Mouse (Mus musculus): ENCODE measurements at regions not wholly inside any gene's neighbourhood (a gene's known extent, or its start where the extent isn't known, plus 50 kb on each side); places are given as distances from the start of the nearest gene placed in this dataset.

- no peak overlapping the region for H3K4me3 ChIP-seq (ENCODE audit: low read depth, low read length)
- DNase-seq (ENCODE audit: low spot score) (no peak), ATAC-seq (ENCODE audit: insufficient read depth, low FRiP score, low TSS enrichment) (no peak)
- H3K4me1 ChIP-seq (ENCODE audit: control insufficient read depth, insufficient read depth, low read length): peaks cover 14% of the 10 kb centered on the region
- peaks cover 6% of the 10 kb centered on the region; the same call in 1 of the 2 replicates for H3K27me3 ChIP-seq (ENCODE audit: control insufficient read depth, insufficient read depth, low read length)
- no peaks in the 10 kb centered on the region for H3K36me3 ChIP-seq (ENCODE audit: control insufficient read depth, insufficient read depth, low read length)
- H3K27ac ChIP-seq (ENCODE audit: low read depth, low read length): 0 out of 2 replicates have a peak overlapping the region, but pooled peaks have one; percentile 3
- no peaks in the 10 kb centered on the region for H3K9me3 ChIP-seq (ENCODE audit: control insufficient read depth, low read length)
- peak overlapping the region; percentile 57 for H3K9ac ChIP-seq (ENCODE audit: low read length)
- H3K4me2 ChIP-seq (ENCODE audit: low read depth): peak overlapping the region; percentile 75; the same call in 1 of the 2 replicates
- WGBS: 14% methylated on average over 11 of the region's 11 CpGs
These were observed 60.8 kb upstream of the Casz1 start for GRCm38 (mm10) chr4:148743414-148743844.

GRCm38 (mm10) chr4:148744053-148744452 lies 60.2 kb upstream of the Casz1 start:
- H3K4me1 ChIP-seq (ENCODE audit: control insufficient read depth, insufficient read depth, low read length): peaks cover 14% of the 10 kb centered on the region
- DNase-seq (ENCODE audit: low spot score): no peak
- peaks cover 6% of the 10 kb centered on the region; the same call in 1 of the 2 replicates for H3K27me3 ChIP-seq (ENCODE audit: control insufficient read depth, insufficient read depth, low read length)
- no peaks in the 10 kb centered on the region for H3K36me3 ChIP-seq (ENCODE audit: control insufficient read depth, insufficient read depth, low read length)
- H3K27ac ChIP-seq (ENCODE audit: low read depth, low read length): peak overlapping the region; percentile 49; the same call in 1 of the 2 replicates
- 42% methylated on average over 8 of the region's 8 CpGs for WGBS
- no peak overlapping the region for H3K4me2 ChIP-seq (ENCODE audit: low read depth)
- no peak for ATAC-seq (ENCODE audit: insufficient read depth, low FRiP score, low TSS enrichment)
- no peak overlapping the region for H3K9ac ChIP-seq (ENCODE audit: low read length)
- H3K4me3 ChIP-seq (ENCODE audit: low read depth, low read length): no peak overlapping the region
- no peaks in the 10 kb centered on the region for H3K9me3 ChIP-seq (ENCODE audit: control insufficient read depth, low read length)

GRCm38 (mm10) chr4:148746460-148747314 lies 57.5 kb upstream of the Casz1 start:
- WGBS: 49% methylated on average over 23 of the region's 23 CpGs
- ATAC-seq (ENCODE audit: insufficient read depth, low FRiP score, low TSS enrichment): no peak
- Histone ChIP-seq H3K4me1 (ENCODE audit: control insufficient read depth, insufficient read depth, low read length) (peaks cover 17% of the 10 kb centered on the region), H3K9me3 (ENCODE audit: control insufficient read depth, low read length) (no peaks in the 10 kb centered on the region), H3K36me3 (ENCODE audit: control insufficient read depth, insufficient read depth, low read length) (no peaks in the 10 kb centered on the region), H3K9ac (ENCODE audit: low read length) (no peak overlapping the region), H3K4me2 (ENCODE audit: low read depth) (no peak overlapping the region), H3K27ac (ENCODE audit: low read depth, low read length) (peak overlapping the region; percentile 17; the same call in 1 of the 2 replicates), H3K27me3 (ENCODE audit: control insufficient read depth, insufficient read depth, low read length) (peaks cover 6% of the 10 kb centered on the region), H3K4me3 (ENCODE audit: low read depth, low read length) (no peak overlapping the region)
- DNase-seq (ENCODE audit: low spot score): peak; percentile 51

- 69% methylated on average over 7 of the region's 7 CpGs for WGBS
- Histone ChIP-seq H3K4me1 (ENCODE audit: control insufficient read depth, insufficient read depth, low read length) (peaks cover 17% of the 10 kb centered on the region), H3K9me3 (ENCODE audit: control insufficient read depth, low read length) (no peaks in the 10 kb centered on the region), H3K27me3 (ENCODE audit: control insufficient read depth, insufficient read depth, low read length) (peaks cover 6% of the 10 kb centered on the region), H3K36me3 (ENCODE audit: control insufficient read depth, insufficient read depth, low read length) (no peaks in the 10 kb centered on the region), H3K9ac (ENCODE audit: low read length) (no peak overlapping the region), H3K4me3 (ENCODE audit: low read depth, low read length) (no peak overlapping the region), H3K4me2 (ENCODE audit: low read depth) (no peak overlapping the region), H3K27ac (ENCODE audit: low read depth, low read length) (no peak overlapping the region)
- DNase-seq (ENCODE audit: low spot score): no peak
- no peak for ATAC-seq (ENCODE audit: insufficient read depth, low FRiP score, low TSS enrichment)
These were observed 56.9 kb upstream of the Casz1 start for GRCm38 (mm10) chr4:148747315-148747644.

GRCm38 (mm10) chr4:148750030-148750429 lies 54.2 kb upstream of the Casz1 start:
- WGBS: 73% methylated on average over 10 of the region's 10 CpGs
- Histone ChIP-seq H3K4me3 (ENCODE audit: low read depth, low read length) (no peak overlapping the region), H3K9me3 (ENCODE audit: control insufficient read depth, low read length) (no peaks in the 10 kb centered on the region), H3K4me1 (ENCODE audit: control insufficient read depth, insufficient read depth, low read length) (peaks cover 11% of the 10 kb centered on the region), H3K4me2 (ENCODE audit: low read depth) (no peak overlapping the region), H3K9ac (ENCODE audit: low read length) (no peak overlapping the region), H3K27me3 (ENCODE audit: control insufficient read depth, insufficient read depth, low read length) (no peaks in the 10 kb centered on the region; the same call in 1 of the 2 replicates), H3K27ac (ENCODE audit: low read depth, low read length) (no peak overlapping the region), H3K36me3 (ENCODE audit: control insufficient read depth, insufficient read depth, low read length) (no peaks in the 10 kb centered on the region)
- no peak for ATAC-seq (ENCODE audit: insufficient read depth, low FRiP score, low TSS enrichment)
- no peak for DNase-seq (ENCODE audit: low spot score)

GRCm38 (mm10) chr4:148751591-148751990 lies 52.6 kb upstream of the Casz1 start:
- ATAC-seq (ENCODE audit: insufficient read depth, low FRiP score, low TSS enrichment): no peak
- 68% methylated on average over 6 of the region's 7 CpGs for WGBS
- Histone ChIP-seq H3K4me3 (ENCODE audit: low read depth, low read length) (no peak overlapping the region), H3K9ac (ENCODE audit: low read length) (no peak overlapping the region), H3K4me2 (ENCODE audit: low read depth) (no peak overlapping the region), H3K27ac (ENCODE audit: low read depth, low read length) (no peak overlapping the region), H3K4me1 (ENCODE audit: control insufficient read depth, insufficient read depth, low read length) (peaks cover 8% of the 10 kb centered on the region), H3K27me3 (ENCODE audit: control insufficient read depth, insufficient read depth, low read length) (no peaks in the 10 kb centered on the region; the same call in 1 of the 2 replicates), H3K36me3 (ENCODE audit: control insufficient read depth, insufficient read depth, low read length) (no peaks in the 10 kb centered on the region), H3K9me3 (ENCODE audit: control insufficient read depth, low read length) (no peaks in the 10 kb centered on the region)
- no peak for DNase-seq (ENCODE audit: low spot score)

GRCm38 (mm10) chr4:148752360-148753093 lies 51.7 kb upstream of the Casz1 start:
- no peak overlapping the region for H3K27ac ChIP-seq (ENCODE audit: low read depth, low read length)
- DNase-seq (ENCODE audit: low spot score) (no peak), ATAC-seq (ENCODE audit: insufficient read depth, low FRiP score, low TSS enrichment) (no peak)
- 83% methylated on average over 14 of the region's 14 CpGs for WGBS
- 0 out of 2 replicates have a peak, but pooled peaks cover 3% of the 10 kb centered on the region for H3K4me1 ChIP-seq (ENCODE audit: control insufficient read depth, insufficient read depth, low read length)
- no peak overlapping the region for H3K4me2 ChIP-seq (ENCODE audit: low read depth)
- no peaks in the 10 kb centered on the region for H3K9me3 ChIP-seq (ENCODE audit: control insufficient read depth, low read length)
- H3K27me3 ChIP-seq (ENCODE audit: control insufficient read depth, insufficient read depth, low read length): no peaks in the 10 kb centered on the region; the same call in 1 of the 2 replicates
- H3K36me3 ChIP-seq (ENCODE audit: control insufficient read depth, insufficient read depth, low read length): no peaks in the 10 kb centered on the region
- no peak overlapping the region for H3K9ac ChIP-seq (ENCODE audit: low read length)
- H3K4me3 ChIP-seq (ENCODE audit: low read depth, low read length): no peak overlapping the region

- 55% methylated on average over 17 of the region's 17 CpGs for WGBS
- 0 out of 2 replicates have a peak, but pooled peaks cover 3% of the 10 kb centered on the region for H3K4me1 ChIP-seq (ENCODE audit: control insufficient read depth, insufficient read depth, low read length)
- no peak overlapping the region for H3K4me2 ChIP-seq (ENCODE audit: low read depth)
- no peaks in the 10 kb centered on the region; the same call in 1 of the 2 replicates for H3K27me3 ChIP-seq (ENCODE audit: control insufficient read depth, insufficient read depth, low read length)
- no peak overlapping the region for H3K9ac ChIP-seq (ENCODE audit: low read length)
- H3K9me3 ChIP-seq (ENCODE audit: control insufficient read depth, low read length): no peaks in the 10 kb centered on the region
- DNase-seq (ENCODE audit: low spot score): no peak
- no peak overlapping the region for H3K27ac ChIP-seq (ENCODE audit: low read depth, low read length)
- no peaks in the 10 kb centered on the region for H3K36me3 ChIP-seq (ENCODE audit: control insufficient read depth, insufficient read depth, low read length)
- no peak for ATAC-seq (ENCODE audit: insufficient read depth, low FRiP score, low TSS enrichment)
- no peak overlapping the region for H3K4me3 ChIP-seq (ENCODE audit: low read depth, low read length)
These were observed 51.0 kb upstream of the Casz1 start for GRCm38 (mm10) chr4:148753143-148753798.

Measured in neural tube, embryonic 11.5 days (tissue).